Mouse (Mus musculus) left cerebral cortex, postnatal 4 days (tissue): ENCODE results near the gene Klhl21. TPM values are rescaled to one million over a fixed set of nuclear protein-coding genes. Genes with fewer than 3 reads are reported as not detected.

Experiments used
- DNase-seq: peaks from one replicate; pipeline ENCODE4 v3.0.0-alpha.2; 2022
- intact Hi-C: fragments of 180-260 bp; cut with DNase I; formaldehyde crosslinking; loops from one replicate; pipeline ENCODE4 v1.15.1; 2025
- total RNA-seq, 2 experiments: library from RNA; stranded (reverse); gene quantifications; 2 replicates each; pipeline ENCODE4 v1.2.3; 2021

The Klhl21 gene
- total RNA-seq, 2 experiments from 2014 or later = 6.6 to 7.1 TPM

DNA sequence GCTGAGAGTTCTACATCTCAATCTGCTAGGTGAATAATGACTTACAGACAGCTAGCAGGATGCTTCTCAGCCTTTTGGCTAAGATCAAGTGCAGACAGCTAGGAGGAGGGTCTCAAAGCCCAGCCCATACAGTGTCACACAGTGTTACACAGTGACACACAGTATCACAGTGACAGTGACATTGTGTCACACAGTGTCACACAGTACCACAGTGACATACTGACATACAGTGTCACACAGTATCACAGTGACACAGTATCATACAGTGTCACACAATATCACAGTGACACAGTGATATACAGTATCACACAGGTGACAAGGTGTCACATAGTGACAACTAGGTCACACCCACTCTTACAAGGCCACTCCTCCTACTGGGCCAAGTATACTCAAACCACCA lies 58.7 kb downstream of the Klhl21 start:
- intact Hi-C loops = no loop called here
- DNase-seq = no peak

Other genes with a start within 250 kb of the Klhl21 start
- gene Camta1, start 146.9 kb upstream of the Klhl21 start, total RNA-seq = 100 to 1,000 TPM; 198 to 204 TPM
- gene Dnajc11, start 75.1 kb upstream of the Klhl21 start, total RNA-seq = 10 to 100 TPM; 74.9 to 79.2 TPM
- 10 to 100 TPM; 29.2 to 33.0 TPM for gene Thap3, start 19.8 kb upstream of the Klhl21 start, total RNA-seq
- gene Phf13, start 12.5 kb upstream of the Klhl21 start, total RNA-seq = 10 to 100 TPM; 20.6 to 21.2 TPM
- 10 to 100 TPM; 17.4 to 17.6 TPM for gene Zbtb48, start 18.9 kb downstream of the Klhl21 start, total RNA-seq
- under 1 TPM; 0.56 to 0.83 TPM for gene Tas1r1, start 29.8 kb downstream of the Klhl21 start, total RNA-seq
- 10 to 100 TPM; 32.0 to 33.1 TPM for gene Nol9, start 30.5 kb downstream of the Klhl21 start, total RNA-seq
- gene Plekhg5, start 63.7 kb downstream of the Klhl21 start, total RNA-seq = 10 to 100 TPM; 21.2 to 25.7 TPM
- 1 to 10 TPM; 2.3 to 2.6 TPM for gene Tnfrsf25, start 107.1 kb downstream of the Klhl21 start, total RNA-seq
- gene Espn, start 143.6 kb downstream of the Klhl21 start, total RNA-seq = under 1 TPM in 1 of 2 experiments, not detected in 1; 0.46 TPM
- gene Hes2, start 150.1 kb downstream of the Klhl21 start, total RNA-seq = not detected
- 100 to 1,000 TPM; 349 to 380 TPM for gene Acot7, start 169.3 kb downstream of the Klhl21 start, total RNA-seq